Mouse (Mus musculus) kidney, postnatal 14 days (tissue): ENCODE data around the gene Mfap3l.
"Not testable (repeated sequence)": the region's sequence is repeated elsewhere in the genome, so short reads cannot be mapped to it uniquely, and the experiment has no call there.

Experiments
- DNase-seq: peaks from one replicate; pipeline ENCODE4 v3.0.0; 2022; ENCODE audit warnings: mixed read lengths

Gene Mfap3l

DNA sequence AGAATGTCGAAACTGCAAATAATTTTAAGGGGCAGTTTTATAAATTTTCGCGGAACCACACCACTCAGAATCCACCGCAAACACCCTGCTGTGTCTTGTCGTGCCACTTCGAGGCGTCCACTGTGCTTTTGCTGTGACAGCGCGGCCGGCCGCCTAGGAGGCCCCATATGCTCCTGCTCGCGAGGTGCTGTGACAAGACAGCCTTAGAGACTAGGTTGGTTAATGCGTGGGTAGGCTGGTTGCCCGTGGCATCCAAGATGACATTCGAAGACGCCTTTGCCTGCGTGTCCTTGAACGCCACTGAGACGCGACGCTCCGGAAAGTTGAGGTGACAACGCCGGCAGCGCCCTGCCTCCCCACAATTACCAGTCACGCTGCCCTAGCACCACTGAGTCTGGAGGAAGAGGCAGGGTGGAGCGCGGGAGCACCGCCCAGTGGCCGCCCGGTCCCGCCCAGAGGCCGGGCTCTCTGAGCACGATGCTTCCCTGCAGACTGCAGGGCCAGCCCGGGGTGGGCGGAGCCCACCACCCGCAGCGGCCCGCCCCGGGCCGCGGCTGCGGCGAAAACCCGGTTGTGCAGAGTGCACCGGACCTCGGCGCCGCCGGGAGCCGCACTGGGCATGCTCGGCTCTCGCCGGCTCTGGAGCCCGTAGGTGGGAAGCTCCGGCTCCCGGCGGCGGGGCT is at the start of gene Mfap3l:
Mfap3l (plus strand) TSS at position 578 of the 683 bp plus-strand sequence.
- DNase-seq: peak; percentile 96

DNA sequence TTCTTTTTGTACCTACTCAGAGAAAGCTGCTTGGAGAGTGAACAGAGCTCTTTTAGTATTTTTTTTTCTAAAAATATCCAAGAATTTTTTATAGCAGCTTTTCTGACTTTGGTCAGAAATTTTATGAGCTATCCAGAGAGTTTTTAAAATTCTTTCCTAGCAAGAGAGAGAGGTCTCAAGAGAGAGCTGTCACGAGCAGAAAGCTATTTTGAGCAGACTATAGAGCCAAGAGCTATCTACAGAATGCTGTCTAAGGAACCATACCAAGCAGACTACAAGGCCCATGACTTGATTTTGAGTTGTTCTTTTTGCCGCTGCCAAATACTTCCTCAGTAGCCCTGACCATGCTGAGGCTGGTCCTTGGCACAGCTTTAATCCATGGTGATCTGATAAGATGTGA is 49.3 kb upstream of the Mfap3l start:
- no peak for DNase-seq

DNA sequence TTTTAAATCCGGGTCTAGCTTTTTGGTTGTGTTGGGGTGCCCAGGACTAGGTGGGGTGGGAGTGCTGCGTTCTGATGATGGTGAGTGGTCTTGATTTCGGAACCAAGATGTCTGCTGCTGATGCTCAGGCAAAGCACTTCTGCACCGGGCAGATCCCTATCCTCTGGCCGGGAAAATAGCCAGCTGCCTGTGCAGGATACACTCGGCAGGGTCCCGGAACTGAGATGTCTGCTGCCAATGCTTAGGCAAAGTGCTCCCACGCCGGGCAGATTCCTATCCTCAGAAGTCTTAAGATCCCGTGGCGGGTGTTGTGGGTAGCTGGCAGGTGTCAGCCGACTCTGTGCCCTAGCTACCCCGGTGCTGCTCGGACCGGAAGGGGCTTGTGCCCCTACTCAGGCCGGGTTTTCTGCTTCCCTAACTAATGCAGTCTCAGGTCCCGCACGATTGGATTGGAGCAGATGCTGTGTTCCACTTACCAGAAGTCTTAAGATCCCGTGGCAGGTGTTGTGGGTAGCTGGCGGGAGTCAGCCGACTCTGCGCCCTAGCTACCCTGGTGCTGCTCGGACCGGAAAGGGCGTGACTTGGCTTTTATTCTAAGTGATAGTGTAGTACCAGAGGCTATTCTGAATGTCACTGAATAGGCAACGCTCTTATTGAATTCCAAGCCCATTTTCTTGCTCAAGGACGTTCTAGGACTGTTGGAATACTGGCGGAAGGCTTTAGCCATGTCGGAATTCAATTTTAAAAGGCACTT is 41.1 kb upstream of the Mfap3l start:
- DNase-seq: not testable (repeated sequence)

DNA sequence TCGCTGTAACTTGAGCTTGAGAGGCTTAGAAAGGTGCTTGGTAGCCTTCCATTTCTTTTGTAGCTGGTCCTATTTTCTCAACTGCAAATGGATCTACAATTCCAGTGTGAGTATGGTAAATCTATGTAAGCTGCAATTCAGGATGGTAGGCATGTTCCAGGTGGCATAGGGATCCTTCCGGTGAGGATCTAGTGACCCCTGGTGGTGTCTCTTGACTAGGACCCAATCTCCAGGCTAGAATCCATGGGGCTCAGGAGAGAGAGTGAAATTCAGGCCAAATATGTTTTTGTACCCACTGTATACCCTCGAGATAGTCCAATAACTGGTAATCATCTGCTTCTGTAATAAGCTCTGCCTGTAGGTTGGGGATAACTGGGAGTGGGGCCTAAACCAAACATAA is 37.9 kb upstream of the Mfap3l start:
- peak; percentile 64 for DNase-seq

DNA sequence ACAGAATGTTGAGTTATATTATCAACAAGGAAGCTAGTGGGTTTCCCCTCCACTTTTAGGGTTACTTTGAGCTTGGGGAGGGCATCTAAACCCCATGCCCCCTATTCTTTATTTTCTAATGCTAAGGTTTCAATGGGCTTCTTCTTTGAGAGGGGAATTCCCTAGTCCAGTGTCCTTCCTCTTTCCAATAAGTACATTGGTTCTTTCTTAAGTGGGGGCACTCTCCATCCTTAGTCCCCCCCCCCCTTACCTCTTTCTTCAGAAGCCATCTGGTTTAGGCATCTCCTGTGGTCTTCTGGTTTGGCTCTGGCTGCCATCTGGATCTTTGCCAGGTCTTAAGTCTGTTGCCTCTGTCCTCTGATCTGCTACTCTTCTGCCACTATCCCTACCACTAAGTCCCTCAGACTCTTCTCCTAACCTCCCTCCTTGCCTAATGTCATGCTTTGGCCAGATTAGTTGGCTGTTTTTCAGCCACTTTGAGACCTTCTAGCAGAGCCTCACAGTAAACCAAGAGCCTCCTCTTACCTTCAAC is 21.0 kb upstream of the Mfap3l start:
- DNase-seq: no peak

DNA sequence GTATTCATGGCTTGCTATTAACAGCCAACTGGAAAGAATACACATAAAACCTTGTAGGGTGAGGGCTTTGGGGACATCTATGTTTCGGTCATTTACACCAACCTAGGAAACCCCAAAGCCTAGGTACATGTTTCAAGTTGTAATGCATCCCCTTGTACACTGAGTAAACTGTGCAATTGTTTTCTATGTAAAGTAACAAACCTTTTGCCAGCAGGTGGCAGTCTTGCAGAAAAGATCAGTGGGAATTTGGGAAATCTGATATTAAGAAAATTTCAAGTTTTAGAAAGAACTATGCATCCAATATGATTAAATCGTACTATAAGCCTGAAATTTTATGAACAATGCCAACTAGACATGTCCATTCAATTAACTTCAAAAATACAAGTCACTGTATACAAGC is 15.7 kb upstream of the Mfap3l start:
- peak; percentile 43 for DNase-seq

DNA sequence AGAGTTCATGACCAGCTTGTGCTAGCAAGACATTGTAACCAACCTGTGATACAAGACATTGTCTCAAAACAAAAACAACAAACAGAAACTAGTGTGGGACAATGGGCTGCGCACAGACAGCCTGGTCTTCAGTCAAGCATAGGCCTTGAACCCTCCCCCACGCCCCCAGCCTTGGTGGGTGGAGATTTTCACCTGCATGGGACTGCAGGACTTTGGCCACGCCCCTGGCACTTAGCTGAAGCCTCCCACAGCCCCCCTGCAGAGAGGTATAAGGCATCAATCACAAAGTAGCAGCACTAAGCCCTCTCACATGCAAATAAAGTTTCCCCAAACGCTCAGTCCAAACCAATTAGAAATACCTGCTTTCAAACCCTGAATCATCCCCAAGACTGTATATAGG is 11.1 kb upstream of the Mfap3l start:
- DNase-seq: no peak

DNA sequence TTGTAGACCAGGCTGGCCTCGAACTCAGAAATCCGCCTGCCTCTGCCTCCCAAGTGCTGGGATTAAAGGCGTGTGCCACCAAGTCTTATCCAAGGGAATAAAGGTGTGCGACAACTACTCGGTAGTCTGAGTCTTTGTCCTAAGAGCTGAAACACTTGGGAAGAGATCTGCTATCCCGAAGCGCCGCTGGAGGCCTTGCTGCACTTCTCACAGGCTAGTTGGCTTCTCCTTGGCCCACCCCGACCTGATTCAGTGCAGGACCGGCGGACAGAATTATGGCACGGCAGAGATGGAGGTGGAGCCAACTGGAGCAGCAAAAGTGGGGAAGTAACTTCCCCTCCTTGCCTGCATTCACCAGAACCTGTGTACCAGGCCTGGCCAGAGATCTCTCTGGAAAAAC is 10.6 kb upstream of the Mfap3l start:
- no peak for DNase-seq

DNA sequence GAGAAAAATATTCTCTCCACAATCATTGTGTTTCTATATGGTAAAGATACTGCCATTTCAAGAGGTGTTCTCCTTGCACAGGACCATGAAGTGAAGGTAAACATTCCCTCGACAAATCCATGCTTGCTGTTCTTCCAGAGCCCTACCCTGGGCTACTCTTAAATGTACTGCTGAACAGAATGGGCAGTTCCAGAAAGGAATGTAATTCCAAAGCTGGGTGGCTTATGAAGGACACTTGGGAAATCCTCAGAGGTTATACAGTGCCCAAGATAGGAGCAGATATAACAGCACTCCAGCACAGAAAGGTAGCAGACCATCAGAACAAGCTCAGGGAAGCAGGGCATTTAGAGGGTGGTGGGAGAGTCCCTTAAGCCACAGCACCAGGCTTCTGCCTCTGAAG is 9.2 kb upstream of the Mfap3l start:
- DNase-seq: no peak

DNA sequence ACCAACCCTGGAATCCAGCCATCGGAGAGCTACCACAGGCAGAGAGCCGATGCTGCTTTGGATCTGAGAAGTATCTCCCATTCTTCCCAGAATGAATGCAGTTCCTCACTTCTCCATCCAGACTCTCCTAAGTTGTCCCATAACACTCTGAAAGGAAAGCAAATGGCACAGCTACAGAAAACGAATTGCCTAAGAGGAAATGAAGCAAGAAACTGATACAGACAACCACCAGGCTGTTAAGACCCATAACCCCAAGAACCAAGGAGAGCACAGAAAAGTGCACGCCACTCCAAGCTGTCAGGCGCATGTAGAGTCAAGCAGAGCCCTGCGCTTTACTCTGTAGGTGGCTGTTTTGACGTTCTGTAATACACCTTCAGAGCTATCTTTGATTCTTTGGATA is 7.9 kb upstream of the Mfap3l start:
- DNase-seq: no peak

DNA sequence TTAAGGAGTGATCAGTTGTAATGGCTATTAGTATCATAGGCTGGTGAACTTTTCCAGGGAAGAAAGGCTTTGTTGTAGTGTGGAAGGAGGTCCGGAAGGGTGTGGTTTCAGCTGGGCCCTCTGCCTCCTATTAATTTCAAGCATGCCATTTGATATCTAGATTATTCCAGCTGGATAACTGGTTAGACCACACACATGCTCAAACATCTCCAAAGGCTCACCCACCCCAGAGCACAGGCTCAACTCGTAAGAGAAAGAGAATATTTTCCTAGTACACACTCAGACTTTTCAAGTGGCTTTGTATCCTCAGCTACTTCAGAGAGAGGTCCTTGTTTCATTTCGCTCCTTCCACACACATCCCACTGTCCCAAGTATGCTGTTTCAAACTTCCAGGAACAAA is 4.7 kb upstream of the Mfap3l start:
- no peak for DNase-seq

DNA sequence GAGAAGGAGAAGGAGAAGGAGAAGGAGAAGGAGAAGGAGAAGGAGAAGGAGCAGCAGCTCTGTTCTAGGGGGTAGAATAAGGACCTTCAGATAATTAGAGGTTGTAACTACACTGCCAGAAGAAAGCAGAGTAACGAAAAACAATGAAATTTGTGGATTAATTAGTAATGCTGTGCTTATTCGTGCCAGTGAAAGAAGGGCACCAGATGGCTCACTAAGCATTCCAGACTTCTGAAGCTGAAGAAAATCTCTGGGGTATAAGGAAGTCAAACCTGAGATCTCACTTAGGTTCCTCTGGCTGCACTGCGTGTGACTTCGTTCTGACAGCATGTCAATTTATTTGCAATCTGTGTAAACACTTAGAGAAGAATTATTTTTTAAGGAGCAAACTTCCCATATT is 3.6 kb upstream of the Mfap3l start:
- DNase-seq: no peak

DNA sequence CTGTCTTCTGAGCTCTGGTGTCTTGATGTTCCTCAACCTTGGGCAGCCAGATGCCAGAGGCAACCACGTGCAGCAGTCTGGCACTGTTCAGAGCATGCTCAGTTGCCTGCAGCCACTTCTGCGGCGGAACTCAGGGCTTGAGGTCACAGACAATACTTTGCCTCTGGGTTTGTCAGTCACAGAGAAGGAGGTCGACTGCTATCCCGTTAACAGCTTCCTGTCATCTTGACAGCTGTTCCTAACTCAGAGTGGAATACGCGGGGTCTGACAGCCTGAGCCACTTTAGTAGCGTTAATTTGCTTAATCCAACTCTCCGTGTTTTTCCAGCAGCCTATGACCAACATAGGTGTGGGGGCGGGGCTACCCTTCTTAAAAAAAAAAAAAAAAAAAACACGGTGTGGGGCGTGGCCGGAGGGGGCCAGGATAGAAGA is 1.1 kb upstream of the Mfap3l start:
- DNase-seq: peak; percentile 87

DNA sequence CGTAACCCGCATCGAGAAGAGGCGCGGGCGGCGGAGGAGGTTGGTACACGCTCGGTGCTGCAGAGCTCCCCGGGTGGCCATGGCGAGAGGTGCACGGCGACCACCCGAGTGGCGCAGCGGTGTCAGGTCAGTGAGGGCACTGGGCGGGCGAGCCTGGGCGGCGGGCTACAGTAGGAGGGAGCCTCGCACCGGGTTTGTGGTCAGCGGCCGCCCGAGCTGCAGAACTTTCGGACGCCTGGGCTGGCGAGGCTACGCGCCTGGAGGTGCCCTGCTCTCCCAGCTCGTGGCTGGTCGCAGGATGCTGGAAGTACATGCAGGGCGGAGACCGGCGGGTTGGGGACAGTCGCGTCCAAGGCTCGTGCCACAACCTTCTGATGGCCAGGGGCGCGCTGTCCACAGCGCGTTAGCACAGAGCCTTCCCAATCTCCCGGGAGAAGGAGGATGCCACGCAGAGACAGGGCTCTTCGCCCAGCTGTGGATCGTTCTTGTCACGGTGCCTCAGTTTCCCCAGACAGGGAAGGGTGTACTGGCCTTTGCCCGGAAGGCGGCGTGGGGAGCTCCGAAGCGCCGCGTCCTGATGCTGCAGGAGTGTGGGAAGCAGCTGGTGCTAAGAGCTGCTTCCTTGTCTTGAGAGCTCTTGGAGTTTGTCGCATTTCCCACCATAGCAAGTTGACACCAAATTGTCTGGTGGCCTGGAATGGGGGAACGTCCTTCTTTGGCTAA is 467 bp downstream of the Mfap3l start:
- DNase-seq: no peak

DNA sequence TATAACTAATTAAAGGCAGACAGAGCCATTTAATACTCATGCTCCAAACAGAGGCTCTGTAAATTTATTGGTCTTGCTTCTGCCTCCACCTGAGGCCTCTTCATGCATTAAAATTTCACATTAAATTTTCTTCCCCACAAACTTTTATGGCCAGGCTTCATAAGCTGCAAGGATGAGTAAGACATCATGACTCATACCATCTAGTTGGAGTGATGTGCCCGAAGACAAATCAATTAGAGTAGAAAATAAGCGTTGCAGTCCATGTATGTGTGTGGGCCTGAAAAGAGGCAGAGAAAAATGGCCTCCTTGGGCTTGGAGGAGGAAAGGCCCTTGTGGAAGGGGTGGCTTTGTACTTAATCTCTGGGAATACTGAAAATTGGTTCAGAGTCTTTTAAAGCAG is 2.3 kb downstream of the Mfap3l start:
- no peak for DNase-seq

DNA sequence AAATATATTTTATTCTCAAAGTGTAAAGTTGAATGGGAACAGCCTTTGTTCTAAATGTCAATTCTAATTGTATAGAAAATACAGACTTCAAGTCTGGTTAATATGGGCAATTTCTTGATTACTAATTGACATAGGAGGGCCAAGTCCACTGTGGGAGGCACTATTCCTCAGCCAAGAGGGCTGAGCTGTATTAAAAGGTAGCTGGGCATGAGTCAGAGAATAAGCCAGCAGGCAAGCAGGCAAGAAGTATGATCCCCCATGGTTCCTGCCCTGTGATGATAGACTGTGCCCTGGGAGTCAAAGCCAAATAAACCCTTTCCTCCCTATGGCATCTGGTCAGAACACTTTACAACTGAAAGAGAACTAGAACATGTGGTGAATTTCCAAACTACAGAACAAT is 3.2 kb downstream of the Mfap3l start:
- DNase-seq: peak; percentile 15

DNA sequence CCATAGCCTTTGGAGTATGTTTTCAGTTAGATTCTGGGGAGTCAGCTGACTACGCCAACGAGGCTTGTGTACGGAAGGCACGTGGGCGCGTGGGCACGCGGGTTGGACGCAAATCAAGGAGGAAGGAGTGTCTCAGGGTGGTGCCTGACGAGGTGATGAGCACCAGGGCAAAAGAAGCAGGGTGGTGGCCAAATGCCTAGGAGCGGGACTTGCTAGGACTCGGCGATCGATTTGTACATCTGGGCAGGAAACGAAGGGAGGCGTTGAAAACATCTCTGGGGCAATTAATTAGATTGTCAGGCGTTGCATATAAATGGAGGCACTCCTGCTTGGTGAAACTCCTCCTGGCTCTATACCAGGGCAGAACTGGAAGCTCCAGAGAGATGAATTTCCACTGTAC is 7.4 kb downstream of the Mfap3l start:
- no peak for DNase-seq

DNA sequence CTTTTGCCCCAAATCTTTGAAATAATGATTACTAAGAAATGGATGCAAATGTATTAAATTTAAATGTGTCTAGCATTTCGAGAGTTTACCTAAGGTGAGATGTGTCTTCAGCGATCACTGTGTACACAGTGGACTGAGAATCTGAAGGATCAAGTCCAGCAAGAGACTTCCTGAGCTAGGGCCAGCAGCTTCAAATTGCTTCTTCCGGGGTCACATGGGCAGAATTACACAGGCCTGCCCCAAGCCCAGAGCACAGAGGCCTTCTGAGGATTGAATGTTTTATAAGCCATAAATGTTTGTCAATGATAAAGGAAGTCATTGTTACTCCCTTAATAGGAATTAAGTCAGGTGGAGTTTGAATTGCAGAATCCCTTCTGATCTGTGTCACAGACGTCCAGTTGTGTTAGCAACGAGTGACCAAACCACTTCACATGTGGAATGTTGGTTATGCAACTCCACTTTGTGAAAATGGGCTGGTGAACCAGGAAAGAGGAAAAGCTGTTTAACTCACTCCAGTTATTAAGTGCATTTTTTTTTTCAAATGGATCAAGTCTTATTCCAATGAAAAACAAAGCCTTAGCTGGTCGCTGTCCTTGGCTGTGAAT is 10.9 kb downstream of the Mfap3l start:
- DNase-seq: no peak

DNA sequence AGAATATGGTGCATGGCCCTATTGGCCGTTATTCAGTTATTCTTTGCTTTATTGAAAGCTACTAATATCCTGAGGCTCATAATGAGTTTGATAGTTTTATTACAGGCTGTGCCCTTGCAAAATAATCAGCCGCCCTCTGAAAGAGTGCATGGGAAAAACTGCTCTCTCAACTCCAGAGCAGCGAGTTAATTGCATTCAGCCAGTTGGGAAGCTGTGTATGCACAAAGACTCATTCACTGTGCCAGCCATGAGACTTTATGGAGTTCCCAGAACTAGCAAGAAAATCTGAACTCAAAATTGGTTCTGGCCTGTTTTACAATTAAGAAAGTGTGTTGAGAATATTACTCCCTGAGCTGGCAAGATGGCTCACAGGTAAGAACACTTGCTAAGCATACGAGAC is 12.5 kb downstream of the Mfap3l start:
- DNase-seq: no peak

DNA sequence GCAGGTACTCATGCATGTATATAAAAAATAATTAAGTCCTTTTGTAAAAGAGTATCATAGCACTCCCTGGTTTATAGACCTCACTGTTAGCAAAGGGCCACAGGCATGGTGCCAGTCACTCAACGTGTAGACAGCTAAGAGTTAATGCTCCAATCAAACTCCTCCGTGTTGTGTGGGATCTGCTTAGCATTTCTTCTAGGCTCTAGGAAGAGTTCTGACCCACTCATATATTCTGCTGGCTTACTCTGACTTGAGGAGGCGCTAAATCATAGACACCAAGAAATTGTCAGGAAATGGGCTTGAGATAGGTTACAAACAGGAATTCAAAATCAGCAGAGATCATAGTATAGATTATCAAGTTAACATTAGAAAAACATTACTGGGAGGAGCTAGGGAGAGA is 13.3 kb downstream of the Mfap3l start:
- no peak for DNase-seq

DNA sequence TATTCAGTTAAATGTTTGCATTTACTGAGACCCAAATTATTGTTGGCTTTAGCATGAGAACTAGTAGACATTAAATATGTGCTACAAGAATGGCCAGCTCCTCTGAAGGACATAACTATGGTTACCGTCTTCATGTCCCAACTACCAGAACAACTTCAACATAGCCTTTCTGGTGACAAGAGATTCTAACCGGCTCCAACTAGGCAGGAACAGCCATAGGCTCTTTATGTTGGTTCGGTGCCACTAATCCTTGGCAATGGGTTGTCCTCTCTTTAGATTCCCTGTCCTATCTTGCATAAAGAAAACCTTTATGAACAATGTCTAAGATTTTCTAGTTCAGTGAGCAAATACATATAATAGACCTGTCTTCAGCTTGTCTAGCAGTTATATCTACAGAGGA is 14.7 kb downstream of the Mfap3l start:
- no peak for DNase-seq

DNA sequence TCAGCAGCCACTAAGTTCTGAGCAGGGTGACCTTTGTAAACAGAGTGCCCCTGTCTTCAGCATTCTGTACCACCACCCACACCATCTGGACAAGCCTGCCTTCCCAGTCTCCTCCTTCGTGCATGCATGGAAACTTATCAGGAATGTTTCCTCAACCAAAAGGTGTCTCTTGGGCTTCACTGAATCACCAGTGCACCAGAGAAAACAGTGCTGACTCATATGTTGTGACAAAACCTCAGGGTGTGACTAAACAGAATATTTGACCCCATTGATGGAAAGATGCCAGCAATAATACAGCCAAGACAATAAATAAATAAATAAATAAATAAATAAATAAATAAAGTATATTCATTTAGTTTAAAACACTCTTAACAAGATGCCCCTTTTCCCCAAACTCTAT is 16.5 kb downstream of the Mfap3l start:
- DNase-seq: no peak

DNA sequence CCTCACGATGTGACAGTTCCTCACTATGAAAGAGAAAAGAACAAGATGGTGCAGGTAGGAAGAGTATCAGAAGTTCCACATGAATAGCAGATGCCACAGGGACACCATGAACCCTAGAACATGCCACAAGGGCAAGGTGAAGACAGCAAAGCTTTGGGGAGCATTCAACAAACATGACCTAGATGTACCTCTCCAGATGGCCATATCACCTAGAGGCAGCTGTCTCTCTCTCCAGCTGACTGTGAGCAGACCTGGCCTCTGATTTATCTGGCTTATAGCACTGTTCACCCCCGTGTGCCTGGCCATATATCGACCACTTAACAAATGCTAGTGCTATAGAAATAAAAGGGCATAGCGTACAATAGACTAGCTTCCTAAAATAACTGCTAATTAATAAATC is 17.5 kb downstream of the Mfap3l start:
- no peak for DNase-seq
